Mouse (Mus musculus): Measurements from ENCODE around the gene Shpk. TPM values are rescaled to one million over a fixed set of nuclear protein-coding genes. Genes with fewer than 3 reads are reported as not detected.

The Shpk gene
- polyA plus RNA-seq, 1 experiment from 2014 or later = 3.4 TPM

DNA sequence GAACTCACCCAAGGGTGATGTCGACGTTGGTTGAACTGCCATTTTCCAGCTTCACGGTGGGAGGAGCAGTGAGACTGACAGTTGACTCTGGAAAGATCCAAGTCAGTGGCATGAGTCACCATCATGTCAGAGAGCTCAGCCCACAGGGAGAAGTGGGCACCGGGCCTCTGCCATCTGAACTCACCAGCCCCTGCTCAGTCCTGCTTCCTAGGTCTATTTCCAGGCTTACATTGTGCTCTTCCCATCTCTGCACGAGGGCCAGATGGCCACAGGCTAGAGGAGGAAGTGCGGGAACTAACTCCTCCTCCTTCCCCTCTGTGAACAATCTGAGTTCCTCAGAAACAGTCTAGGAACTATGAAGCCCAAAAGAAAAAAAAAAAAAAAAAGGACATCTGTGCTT is 6.2 kb upstream of the Shpk start:
- no peak overlapping the region for H3K4me2 ChIP-seq (replicated peaks; ENCODE audit: low read depth)
- no peak for ATAC-seq (ENCODE audit: low FRiP score, low TSS enrichment)
- H3K27me3 ChIP-seq (ENCODE audit: control insufficient read depth, insufficient read depth, low read length) = no peaks in the 10 kb centered on the region
- WGBS = 62% methylated on average over 6 of the region's 6 CpGs
- H3K9ac ChIP-seq (ENCODE audit: low read length) = no peak overlapping the region
- H3K4me3 ChIP-seq (ENCODE audit: low read depth, low read length) = no peak overlapping the region
- H3K9me3 ChIP-seq (ENCODE audit: control insufficient read depth, low read length) = no peaks in the 10 kb centered on the region
- H3K36me3 ChIP-seq (ENCODE audit: control insufficient read depth, insufficient read depth, low read length) = peaks cover 3% of the 10 kb centered on the region; the same call in 1 of the 2 replicates
- peaks cover 3% of the 10 kb centered on the region; the same call in 1 of the 2 replicates for H3K4me1 ChIP-seq (replicated peaks; ENCODE audit: control insufficient read depth, insufficient read depth)
- TF ChIP-seq EP300 (optimal IDR thresholded peaks at IDR 0.05) = no peak
- no peak for TF ChIP-seq CTCF (IDR thresholded peaks at IDR 0.05; ENCODE audit: low read depth)
- DNase-seq (ENCODE audit: low spot score) = no peak
- H3K27ac ChIP-seq (replicated peaks) = no peak overlapping the region

DNA sequence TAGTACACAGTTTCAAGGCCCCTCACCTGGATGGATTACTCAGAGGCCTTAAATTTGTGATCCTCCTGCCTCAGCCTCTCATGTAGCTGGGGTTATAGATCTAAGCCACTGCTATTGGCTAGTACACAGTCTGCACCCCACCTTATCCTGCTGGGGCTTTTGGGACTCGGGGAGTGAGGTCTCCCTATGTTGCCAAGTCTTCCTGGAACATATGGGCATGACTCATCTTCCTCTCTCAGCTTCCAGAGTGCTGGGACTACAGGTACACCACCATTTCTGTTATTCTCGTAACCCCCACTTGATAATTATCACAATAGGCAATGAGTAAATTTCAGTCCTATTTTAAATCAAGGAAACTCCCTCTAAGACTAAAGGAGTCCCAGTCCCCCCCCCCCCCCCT is 4.8 kb upstream of the Shpk start:
- no peak for TF ChIP-seq EP300 (optimal IDR thresholded peaks at IDR 0.05)
- no peak for TF ChIP-seq CTCF (IDR thresholded peaks at IDR 0.05; ENCODE audit: low read depth)
- DNase-seq (ENCODE audit: low spot score) (no peak), ATAC-seq (ENCODE audit: low FRiP score, low TSS enrichment) (no peak)
- H3K4me3 ChIP-seq (ENCODE audit: low read depth, low read length) = no peak overlapping the region
- WGBS = 65% methylated on average over 2 of the region's 2 CpGs
- H3K4me2 ChIP-seq (replicated peaks; ENCODE audit: low read depth) = no peak overlapping the region
- no peak overlapping the region for H3K27ac ChIP-seq (replicated peaks)
- no peaks in the 10 kb centered on the region for H3K27me3 ChIP-seq (ENCODE audit: control insufficient read depth, insufficient read depth, low read length)
- no peak overlapping the region for H3K9ac ChIP-seq (ENCODE audit: low read length)
- no peaks in the 10 kb centered on the region for H3K9me3 ChIP-seq (ENCODE audit: control insufficient read depth, low read length)
- H3K4me1 ChIP-seq (replicated peaks; ENCODE audit: control insufficient read depth, insufficient read depth) = peaks cover 3% of the 10 kb centered on the region; the same call in 1 of the 2 replicates
- H3K36me3 ChIP-seq (ENCODE audit: control insufficient read depth, insufficient read depth, low read length) = peaks cover 3% of the 10 kb centered on the region; the same call in 1 of the 2 replicates

DNA sequence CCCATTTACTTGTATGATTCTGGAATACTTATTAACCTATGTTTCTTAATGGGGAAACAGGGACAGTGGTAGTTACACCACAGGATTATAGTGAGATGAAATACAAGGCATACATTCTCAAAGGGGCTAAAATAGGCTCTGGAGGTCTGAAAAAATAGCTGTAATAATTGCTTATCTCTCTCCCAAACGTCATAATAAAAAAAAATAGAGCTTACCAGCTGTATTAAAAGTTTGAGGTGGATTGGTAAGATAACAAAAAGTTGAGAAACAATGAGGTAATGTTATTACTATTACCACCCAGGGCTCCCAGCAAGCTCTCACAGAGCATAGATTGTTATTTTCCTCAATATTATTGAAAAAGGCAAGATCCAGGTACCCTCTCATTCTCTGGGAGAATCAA is 1.1 kb upstream of the Shpk start:
- WGBS = 3% methylated on average over 1 of the region's 1 CpGs
- Histone ChIP-seq H3K4me1 (replicated peaks; ENCODE audit: control insufficient read depth, insufficient read depth) (peaks cover 3% of the 10 kb centered on the region; the same call in 1 of the 2 replicates), H3K9me3 (ENCODE audit: control insufficient read depth, low read length) (no peaks in the 10 kb centered on the region), H3K4me2 (replicated peaks; ENCODE audit: low read depth) (peak overlapping the region; percentile 100), H3K27me3 (ENCODE audit: control insufficient read depth, insufficient read depth, low read length) (no peaks in the 10 kb centered on the region), H3K4me3 (ENCODE audit: low read depth, low read length) (peak overlapping the region; percentile 74), H3K36me3 (ENCODE audit: control insufficient read depth, insufficient read depth, low read length) (no peaks in the 10 kb centered on the region), H3K9ac (ENCODE audit: low read length) (peak overlapping the region; percentile 83), H3K27ac (replicated peaks) (no peak overlapping the region)
- no peak for DNase-seq (ENCODE audit: low spot score)
- no peak for ATAC-seq (ENCODE audit: low FRiP score, low TSS enrichment)
- TF ChIP-seq EP300 (optimal IDR thresholded peaks at IDR 0.05) (no peak), CTCF (IDR thresholded peaks at IDR 0.05; ENCODE audit: low read depth) (no peak)

DNA sequence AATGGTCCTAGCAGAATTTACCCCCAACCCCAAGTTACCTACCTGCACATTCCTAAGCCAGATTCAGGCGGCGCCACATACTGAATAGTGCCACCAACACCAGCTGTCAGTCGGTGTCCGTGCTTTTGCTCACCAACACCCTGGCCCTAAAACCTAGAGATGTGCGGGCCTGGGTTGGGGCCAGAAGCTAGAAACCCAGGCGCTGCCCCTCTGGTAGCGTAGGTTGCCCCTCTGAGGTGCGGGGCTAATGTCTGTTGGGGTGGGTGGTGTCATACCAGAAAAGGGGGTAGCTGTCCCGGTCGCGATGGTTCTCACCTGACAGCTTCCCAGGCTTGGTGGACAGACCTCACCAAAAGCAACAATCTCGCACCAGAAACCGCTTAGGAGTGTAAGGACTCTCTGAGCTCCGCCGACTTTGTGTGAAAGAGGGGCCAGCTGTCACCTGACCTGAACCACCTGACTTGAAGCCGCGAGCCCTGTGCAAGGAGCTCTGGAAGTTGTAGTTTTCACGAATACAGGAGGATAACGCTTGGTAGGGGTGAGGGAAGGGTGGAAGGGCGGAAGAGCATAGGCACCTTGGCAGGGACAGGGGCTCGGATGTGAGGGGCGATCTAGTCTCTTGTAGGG is 544 bp upstream of the Shpk start, which contains the start of gene Ctns:
Gene Ctns, minus strand, starts transcription at position 440 of the 627 bp plus-strand sequence.
- TF ChIP-seq CTCF (IDR thresholded peaks at IDR 0.05; ENCODE audit: low read depth) (no peak), EP300 (optimal IDR thresholded peaks at IDR 0.05) (no peak)
- DNase-seq (ENCODE audit: low spot score) (peak; percentile 86), ATAC-seq (ENCODE audit: low FRiP score, low TSS enrichment) (peak; percentile 97)
- Histone ChIP-seq H3K4me3 (ENCODE audit: low read depth, low read length) (peak within 1 kb of the TSS; percentile 74), H3K4me1 (replicated peaks; ENCODE audit: control insufficient read depth, insufficient read depth) (peaks cover 3% of the 10 kb centered on the region; the same call in 1 of the 2 replicates), H3K9ac (ENCODE audit: low read length) (peak within 1 kb of the TSS; percentile 83), H3K27me3 (ENCODE audit: control insufficient read depth, insufficient read depth, low read length) (no peaks in the 10 kb centered on the region), H3K9me3 (ENCODE audit: control insufficient read depth, low read length) (no peaks in the 10 kb centered on the region), H3K27ac (replicated peaks) (peak within 1 kb of the TSS; percentile 69; the same call in 1 of the 2 replicates), H3K36me3 (ENCODE audit: control insufficient read depth, insufficient read depth, low read length) (no peaks in the 10 kb centered on the region), H3K4me2 (replicated peaks; ENCODE audit: low read depth) (peak within 1 kb of the TSS; percentile 100)
- under 1% methylated on average over 22 of the region's 22 CpGs for WGBS

DNA sequence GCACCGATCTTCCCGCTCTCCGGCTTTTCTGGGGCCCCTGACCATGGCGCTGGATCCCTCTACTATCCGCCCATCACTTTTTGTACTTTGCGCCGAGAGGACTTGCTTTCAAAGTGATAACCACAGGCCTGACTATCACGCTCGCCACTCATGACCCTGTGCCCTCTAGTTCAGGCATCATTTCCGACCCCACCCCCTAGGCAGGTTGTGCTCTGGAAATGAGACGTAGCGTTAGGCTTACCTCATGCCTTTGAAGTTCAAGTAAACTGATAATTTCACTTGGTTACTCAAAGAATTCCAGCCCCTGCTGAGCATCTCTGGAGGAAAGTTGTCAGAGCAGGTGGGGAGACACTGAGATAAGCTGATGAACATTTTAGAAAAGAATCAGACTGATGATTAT is 619 bp downstream of the Shpk start:
- H3K4me3 ChIP-seq (ENCODE audit: low read depth, low read length) = peak overlapping the region; percentile 74
- H3K27me3 ChIP-seq (ENCODE audit: control insufficient read depth, insufficient read depth, low read length) = no peaks in the 10 kb centered on the region
- peak overlapping the region; percentile 100 for H3K4me2 ChIP-seq (replicated peaks; ENCODE audit: low read depth)
- peaks cover 3% of the 10 kb centered on the region; the same call in 1 of the 2 replicates for H3K4me1 ChIP-seq (replicated peaks; ENCODE audit: control insufficient read depth, insufficient read depth)
- peak overlapping the region; percentile 83 for H3K9ac ChIP-seq (ENCODE audit: low read length)
- no peaks in the 10 kb centered on the region for H3K36me3 ChIP-seq (ENCODE audit: control insufficient read depth, insufficient read depth, low read length)
- no peak for TF ChIP-seq EP300 (optimal IDR thresholded peaks at IDR 0.05)
- no peak for TF ChIP-seq CTCF (IDR thresholded peaks at IDR 0.05; ENCODE audit: low read depth)
- ATAC-seq (ENCODE audit: low FRiP score, low TSS enrichment) = no peak
- peak overlapping the region; percentile 69; the same call in 1 of the 2 replicates for H3K27ac ChIP-seq (replicated peaks)
- WGBS = 2% methylated on average over 12 of the region's 12 CpGs
- no peaks in the 10 kb centered on the region for H3K9me3 ChIP-seq (ENCODE audit: control insufficient read depth, low read length)
- no peak for DNase-seq (ENCODE audit: low spot score)

DNA sequence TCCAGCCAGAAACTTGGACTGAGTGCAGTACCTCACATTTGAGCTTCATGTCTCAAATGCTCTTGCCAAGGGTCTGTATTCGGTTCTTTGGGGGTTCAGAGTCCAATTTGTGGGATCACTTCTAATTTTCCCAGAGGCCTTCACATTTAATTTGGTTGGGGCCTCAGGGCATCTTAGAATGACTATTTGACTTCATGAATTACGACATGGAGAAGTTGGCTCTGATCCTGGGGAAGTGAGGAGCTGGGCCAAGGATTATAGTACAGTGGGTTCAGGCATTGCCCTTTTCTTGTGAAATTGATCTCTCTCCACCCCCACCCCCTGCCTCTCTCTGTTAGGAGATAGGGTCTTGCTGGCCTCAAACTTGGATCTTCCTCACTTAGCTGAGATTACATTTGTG is 1.8 kb downstream of the Shpk start:
- no peak for DNase-seq (ENCODE audit: low spot score)

More for the DNA sequence above, 1.8 kb downstream of the Shpk start:
- Histone ChIP-seq H3K4me3 (ENCODE audit: low read depth, low read length) (no peak overlapping the region), H3K4me2 (replicated peaks; ENCODE audit: low read depth) (no peak overlapping the region), H3K9me3 (ENCODE audit: control insufficient read depth, low read length) (no peaks in the 10 kb centered on the region), H3K4me1 (replicated peaks; ENCODE audit: control insufficient read depth, insufficient read depth) (peaks cover 3% of the 10 kb centered on the region; the same call in 1 of the 2 replicates), H3K27ac (replicated peaks) (no peak overlapping the region), H3K27me3 (ENCODE audit: control insufficient read depth, insufficient read depth, low read length) (no peaks in the 10 kb centered on the region), H3K9ac (ENCODE audit: low read length) (no peak overlapping the region), H3K36me3 (ENCODE audit: control insufficient read depth, insufficient read depth, low read length) (no peaks in the 10 kb centered on the region)
- WGBS = 70% methylated on average over 2 of the region's 2 CpGs
- TF ChIP-seq EP300 (optimal IDR thresholded peaks at IDR 0.05) (no peak), CTCF (IDR thresholded peaks at IDR 0.05; ENCODE audit: low read depth) (no peak)
- ATAC-seq (ENCODE audit: low FRiP score, low TSS enrichment) = no peak
